Mouse (Mus musculus): ENCODE measurements at regions not wholly inside any gene's neighbourhood (a gene's known extent, or its start where the extent isn't known, plus 50 kb on each side); places are given as distances from the start of the nearest gene placed in this dataset.

DNA sequence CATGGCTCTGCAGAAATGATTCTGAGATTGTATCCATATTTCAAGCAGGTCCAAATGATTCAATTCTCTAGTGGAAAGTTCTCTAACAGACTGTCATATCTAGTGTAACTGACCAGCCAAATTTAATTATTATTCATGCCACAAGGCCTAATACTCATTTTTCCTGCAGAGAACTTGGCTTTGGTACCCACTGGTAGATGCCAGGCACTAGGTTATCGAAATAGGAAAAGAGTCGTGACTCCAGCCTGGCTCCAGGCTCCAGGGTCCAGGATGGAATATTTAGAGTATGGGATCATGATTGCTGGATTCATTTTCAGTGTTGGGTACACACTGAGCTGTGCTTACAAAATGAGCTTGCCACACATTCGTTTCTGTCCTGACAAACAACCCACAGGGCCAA is 452.4 kb upstream of the Got2 start:
- no peak for DNase-seq

DNA sequence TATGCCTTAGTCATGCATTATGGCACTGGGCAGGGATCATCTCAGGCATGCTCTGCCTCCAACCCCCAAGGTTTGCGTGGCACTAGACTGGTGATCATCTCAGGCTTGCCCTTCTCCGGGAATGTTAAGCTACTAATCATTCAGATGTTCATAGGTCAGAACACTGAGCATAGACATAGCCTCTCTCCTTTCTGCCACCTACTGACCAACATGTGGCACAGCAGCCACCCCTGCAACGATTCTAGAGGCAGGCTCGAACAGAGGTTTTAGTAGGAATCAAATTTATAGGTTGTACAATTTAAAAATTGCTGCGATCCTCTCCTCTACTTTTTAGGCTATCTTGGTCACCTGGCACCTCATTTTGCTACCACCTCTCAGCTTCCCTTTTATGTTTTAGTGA is 430.0 kb upstream of the Got2 start:
- DNase-seq: no peak

DNA sequence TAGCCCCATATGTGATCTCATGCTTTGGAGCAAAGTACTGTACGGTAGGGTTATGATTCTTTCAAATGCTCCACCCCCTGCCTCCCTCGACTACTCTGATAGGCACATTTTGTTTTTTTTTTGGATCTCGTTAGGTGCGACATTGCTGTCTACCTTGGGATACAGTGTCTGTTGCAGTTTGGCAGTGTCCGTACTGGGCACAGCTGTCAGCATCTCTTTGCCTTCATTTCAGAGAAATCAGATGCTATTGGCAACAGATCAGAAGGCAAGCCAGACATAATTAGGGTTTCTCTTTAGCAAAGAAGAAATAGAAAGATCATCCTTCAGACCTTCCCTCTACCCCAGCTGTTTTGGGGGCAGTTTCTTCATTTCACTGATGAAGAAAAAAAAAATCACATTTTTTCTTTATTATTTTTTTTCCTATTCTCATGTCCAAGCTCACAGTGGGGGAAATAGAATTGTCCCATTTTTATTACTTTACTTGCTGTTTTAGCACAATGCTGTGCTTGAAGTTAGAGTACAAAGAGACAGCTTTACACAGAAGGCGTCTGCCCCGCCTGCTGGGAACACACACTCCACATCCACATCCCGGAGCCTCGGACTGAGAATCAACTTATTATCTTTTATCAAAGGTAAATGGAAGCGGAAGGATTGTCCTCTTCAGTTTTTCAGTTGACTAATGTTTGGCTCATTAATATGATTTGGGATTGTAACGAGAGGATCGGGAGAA is 420.8 kb upstream of the Got2 start:
- no peak for DNase-seq

DNA sequence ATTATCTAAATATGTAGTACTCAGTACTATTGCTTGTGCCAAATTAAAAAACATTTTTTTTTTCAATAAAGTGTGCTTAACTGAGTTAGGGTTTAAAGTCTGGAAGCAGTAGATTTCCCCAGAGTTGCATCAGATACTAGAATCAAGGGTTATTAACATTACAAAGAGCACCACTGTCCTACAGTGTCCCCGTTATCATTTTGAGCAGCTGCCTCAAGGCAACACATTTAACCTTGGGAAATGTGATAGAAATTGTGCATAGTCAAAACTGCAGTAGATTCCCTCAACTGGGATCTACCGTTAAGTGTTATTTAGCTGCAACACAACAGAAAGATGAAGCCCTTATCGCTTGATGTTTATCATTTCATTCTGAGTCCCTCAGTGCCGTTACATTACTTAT is 408.3 kb upstream of the Got2 start:
- DNase-seq: no peak

DNA sequence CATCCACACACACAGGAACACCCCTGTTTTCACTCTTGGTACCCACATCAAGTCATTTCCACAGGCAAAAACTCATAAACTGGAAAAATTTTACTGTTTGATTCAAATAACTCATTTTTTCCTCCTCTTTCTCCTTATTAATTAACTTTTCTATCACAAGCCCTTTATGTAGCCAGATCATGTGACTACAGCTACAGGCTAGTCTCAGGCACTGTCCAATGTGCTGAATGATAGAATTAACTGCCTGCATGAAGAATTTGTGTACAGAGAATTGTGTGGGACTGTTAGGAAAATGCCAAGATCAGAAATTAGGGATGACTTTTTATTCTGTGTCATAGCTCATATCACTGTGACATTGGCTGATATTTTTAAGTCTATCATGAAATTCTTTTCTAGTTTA is 402.4 kb upstream of the Got2 start:
- no peak for DNase-seq

DNA sequence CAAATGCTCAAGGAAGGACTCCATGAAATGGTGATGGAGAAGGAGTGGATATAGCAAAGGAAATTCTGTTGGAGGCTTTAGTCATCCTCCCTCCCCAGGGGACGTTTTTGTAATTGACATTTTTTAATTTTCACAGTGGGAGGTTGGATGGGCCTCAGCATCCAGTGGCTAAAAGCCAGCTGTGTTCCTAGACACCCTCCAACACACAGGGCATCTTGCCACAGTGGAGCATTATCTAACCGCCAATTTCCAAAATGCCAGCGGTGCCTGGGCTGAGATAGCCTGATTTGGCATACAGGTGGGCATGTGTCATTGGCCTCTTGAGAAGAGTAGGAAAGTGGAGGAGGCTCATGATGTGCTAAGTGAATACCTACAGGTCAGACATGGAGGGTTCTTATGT is 401.2 kb upstream of the Got2 start:
- DNase-seq: no peak

DNA sequence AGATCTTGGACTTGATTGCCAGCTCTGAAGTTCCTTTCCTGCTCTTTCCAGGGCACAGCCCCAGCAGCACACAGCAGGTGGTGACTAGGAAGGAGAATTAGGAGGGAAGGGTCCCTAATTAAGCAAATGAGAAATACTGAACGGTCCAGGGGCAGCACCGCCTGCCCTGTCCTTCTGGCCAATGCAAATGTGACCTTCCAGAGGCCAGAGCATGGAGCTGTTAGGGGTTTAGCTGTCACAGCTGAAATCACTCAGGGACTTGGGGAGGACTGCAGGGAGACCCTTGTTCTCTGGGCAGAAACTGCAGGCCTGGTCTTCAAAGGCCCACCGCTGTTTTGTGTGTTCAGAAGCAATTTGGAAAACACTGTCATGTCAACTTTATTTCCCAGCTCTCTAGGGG is 400.2 kb upstream of the Got2 start:
- no peak for DNase-seq

DNA sequence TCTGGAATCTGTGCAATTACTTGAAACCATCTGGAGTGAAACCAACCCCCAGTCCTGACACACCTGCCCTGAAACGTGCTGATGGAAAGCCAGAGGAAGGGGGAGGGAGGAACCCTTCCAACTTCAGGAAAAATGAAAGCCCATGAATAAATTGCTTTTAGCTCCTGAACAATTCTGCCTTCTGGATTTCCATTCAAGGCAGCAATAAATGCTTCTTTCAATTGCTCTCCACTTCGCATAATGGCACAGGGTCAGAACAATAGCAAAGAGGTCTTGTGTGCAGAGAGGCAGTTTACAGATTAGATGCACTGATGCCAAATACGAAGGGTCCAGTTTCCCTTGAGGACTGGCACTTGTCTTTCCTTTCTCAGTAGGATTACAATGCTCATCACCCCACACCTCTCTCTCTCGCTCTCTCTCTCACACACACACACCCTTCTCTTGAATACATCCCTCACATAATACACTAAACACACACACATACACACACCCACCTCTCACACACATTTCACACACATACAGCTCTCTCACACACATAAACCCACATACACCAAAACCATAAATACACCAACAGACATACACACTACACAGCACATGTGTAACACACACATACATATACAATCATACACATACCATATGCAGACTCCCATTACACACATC is 389.3 kb upstream of the Got2 start:
- no peak for DNase-seq

DNA sequence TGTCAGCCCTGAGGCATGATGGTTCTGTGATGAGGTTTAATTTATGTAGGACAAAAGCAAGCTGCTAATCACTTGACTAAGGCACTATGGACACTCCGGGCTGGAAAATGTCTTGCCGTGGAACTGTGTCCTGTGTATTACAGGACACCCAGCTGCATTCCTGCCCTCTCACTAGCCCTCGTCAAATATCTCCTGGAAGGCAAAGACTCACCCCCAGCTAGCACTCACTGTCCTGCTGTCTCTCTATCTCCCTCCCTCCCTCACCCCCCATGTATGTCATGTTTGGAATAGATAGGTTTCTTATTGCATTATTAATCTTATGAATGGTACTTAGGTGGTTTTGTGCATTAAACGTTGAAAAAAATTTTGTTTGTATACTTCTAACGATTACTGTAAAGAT is 388.7 kb upstream of the Got2 start:
- no peak for DNase-seq

DNA sequence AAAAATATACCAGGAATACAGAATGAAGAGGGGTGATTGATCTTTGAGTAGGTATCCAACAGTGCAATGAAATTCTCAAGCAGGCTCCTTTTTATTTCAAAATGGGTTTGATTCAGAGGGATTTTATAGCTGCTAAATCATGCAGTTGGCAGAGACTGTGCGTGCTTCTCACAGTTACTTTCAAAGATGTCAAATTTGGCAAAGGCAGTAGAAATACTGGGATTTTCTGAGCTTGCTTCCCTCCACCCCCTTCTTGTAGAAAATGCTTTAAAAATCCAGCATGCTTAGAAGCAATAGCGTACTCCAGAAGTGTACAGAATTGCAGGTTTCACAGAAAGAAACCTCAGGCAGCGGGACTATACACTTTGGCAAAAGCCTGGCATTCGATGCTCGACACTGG is 367.9 kb upstream of the Got2 start:
- DNase-seq: no peak

DNA sequence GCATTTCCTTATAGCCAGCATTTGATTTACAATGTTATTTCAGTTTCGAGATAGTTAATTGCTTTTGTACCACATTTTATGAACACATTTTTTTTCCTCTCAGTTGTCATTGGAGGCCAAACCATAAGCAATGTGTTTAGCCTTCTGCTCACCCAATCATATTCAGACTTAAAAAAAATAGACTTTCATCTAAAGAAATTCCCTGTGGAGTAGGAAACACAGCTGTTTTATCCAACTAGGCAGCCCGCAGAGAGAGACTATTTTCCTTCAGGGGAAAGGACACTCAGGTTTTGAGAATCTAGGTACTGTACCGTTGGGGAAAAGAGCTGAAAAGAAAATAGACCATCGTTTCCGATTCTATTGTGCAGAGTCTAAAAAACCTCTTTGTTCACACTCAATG is 367.5 kb upstream of the Got2 start:
- no peak for DNase-seq

DNA sequence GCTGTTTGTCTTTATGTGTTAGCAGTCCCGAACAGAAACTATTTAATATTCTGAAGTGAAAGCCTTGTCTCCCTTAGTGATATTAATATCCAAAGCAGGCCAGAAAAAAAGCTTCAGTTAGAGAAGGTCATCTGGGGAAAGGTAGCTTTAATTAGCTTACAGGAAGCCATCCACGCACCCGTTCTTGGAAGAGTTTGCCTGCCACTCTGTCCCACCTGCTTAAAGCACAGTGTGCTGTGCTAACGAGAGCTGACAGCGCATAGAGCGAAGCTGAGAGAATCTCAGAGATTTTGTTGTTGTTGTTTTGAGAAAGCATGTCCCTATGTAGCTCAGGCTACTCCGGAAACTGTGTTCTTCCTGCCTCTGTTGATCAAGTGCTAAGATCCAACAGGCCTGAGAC is 357.7 kb upstream of the Got2 start:
- no peak for DNase-seq

DNA sequence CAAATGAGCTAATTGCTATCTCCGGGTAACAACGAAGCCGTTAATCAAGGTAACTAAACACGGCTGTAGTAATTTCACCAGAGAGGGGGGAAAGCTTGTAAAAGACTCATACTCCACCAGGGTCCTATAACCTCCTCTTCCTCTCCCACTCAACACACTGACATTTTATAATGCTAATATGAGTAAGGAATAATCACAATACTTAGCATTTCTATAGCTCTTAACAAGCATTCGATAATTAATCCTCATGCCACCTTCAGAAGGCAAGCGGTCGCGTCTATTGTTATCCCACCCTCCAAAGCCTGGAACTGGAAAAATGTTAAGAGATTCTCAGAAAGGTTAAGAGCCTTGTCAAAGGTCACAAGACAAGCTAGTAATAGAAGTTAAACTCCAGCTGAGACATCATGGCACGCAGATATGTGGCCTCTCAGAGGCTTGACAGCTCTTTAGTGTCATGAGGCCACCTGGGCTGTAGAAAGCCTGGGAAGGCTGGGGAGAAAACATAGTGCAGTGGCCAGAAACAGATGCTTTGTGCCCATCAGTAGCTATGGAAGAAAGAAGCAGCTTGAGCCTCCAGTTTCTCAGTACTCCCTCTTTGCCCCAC is 356.3 kb upstream of the Got2 start:
- DNase-seq: no peak

DNA sequence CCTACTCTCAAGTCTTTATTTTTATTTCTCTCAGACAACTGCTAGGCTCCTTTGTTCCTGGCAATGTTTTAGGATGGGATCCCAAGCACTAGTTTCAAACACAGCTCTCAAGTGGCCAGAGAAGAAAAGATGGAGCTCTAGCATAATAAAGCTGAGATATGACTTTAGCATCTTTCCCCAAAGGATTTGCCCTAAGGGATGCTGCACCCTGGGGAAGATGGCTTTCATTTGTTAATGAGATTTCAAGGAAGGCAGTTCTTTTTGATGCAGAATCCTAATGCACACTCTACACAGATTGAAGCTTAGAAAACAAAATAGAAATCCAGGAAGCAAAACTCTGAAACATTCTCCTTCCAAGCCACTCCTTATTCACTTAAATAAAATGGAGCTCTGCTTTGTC is 350.1 kb upstream of the Got2 start:
- DNase-seq: no peak

DNA sequence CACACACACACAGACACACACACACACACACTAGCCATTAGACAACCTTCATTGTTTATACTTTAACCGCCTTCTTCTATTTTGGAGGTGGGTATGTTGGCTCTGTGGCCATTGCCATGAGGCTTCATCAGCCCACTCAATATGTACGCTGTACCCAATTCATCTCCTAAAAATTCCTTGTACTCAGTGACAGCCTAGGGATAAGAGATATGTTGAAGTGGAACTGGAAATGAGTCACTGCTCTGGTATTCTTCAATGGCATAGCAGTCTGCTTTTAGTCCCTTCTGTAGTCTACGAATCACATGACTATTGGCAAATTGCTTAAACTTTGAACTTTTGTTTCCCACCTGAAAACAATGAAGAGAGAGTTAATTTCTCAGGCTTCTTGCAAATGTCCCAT is 349.6 kb upstream of the Got2 start:
- DNase-seq: no peak

DNA sequence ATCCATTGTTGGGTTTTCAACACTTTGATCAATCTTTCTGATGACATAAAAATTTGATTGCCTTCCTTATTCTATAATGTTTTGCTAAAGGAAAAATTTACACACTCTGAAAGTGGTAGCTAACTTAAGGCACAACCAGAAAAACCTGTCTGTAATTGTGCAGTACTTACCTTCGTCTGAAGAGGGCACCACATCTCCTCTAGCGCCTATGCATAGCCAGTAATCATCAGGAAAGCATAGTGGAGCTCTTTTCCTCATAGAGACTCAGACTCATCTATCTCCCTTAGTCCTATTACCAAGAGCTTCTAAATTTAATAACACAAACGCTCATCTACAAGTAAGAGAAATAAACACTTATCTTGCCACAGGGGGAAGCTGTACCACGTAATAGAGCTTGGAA is 342.1 kb upstream of the Got2 start:
- no peak for DNase-seq
